Mouse (Mus musculus): ENCODE data around the gene Dynlrb1. TPM values are rescaled to one million over a fixed set of nuclear protein-coding genes. Genes with fewer than 3 reads are reported as not detected.

Dynlrb1 gene
- total RNA-seq, 1 experiment from 2014 or later = 66.0 TPM

DNA sequence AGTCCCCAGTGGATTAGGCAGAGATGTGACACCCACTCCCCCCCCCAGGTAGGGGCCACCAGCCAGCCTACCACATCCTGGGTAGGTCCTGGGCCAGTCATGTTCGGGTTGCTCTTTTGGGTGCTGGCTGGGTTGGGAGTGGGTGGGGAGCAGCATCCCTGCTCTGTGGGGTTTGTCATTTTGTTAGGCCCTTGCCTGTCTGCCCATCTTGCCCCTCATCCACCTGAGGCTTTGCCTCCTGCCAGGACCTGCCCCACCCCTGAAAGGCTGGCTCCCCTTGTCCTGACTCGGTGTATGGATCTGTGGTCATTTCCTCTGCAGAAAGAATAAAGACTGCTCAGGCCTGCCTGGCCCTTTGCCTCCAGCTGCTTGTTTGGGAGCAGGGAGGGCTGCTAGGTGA, 41.4 kb downstream of the Dynlrb1 start:
- no peak for ATAC-seq (replicated peaks; ENCODE audit: insufficient number of reproducible peaks, low FRiP score, low TSS enrichment, poor library complexity, severe bottlenecking)

DNA sequence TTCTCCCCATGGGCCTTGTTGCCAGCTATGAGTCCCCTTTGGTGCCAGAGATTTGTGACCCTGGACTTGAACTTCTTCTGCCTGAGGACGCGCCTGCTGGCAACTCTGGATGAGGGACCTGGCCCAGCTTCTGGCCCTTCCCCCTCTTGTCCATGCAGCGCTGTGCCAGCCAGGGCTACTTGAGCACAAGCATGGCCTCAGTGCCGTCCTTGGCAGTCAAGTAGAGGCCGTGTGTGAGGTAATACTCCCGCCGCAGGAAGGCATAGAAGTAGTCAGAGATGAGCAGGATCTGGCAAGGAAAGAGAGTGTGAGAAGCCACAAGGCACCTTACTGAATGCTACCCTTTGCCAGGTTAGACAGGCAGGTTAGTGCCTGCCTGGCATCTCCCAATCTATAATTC, 42.0 kb downstream of the Dynlrb1 start:
- no peak for ATAC-seq (replicated peaks; ENCODE audit: insufficient number of reproducible peaks, low FRiP score, low TSS enrichment, poor library complexity, severe bottlenecking)

DNA sequence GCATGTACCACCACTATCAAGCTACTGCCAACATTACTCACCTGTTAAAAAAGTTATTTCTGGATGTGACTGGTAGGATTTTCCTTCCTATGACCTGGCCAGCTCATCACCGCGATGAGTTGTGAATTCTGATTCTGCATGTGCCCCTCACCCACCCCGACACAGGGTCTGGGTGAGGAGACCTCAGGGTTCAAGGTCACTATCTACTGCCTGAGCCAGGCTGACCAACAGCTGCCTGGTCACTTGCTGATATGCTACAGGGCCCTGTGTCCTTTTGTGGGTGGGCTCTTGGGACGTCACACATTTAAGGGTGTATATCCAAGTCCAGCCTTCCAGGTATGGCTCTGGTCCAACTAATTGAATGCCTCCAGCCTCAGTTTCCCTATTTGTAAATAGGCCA, 42.8 kb downstream of the Dynlrb1 start:
- no peak for ATAC-seq (replicated peaks; ENCODE audit: insufficient number of reproducible peaks, low FRiP score, low TSS enrichment, poor library complexity, severe bottlenecking)

DNA sequence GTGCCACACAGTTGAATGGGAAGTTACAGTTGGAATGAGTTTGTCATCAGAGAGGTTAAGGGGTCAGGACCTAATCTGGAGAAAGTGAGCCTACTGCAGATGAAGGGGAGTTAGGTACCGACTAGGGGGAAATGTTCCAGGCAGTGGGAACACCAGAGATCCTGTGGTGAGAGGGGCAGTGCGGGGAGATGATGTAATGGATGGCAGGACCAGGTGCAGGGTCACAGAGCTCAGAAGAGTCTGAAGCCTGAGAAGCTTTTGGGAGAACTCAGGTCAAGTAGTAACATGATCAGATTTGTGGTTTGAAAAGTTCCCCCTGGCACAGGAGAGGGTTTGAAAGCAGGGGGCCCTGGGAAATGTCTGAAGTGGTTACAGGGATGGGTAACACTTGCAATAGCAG, 43.8 kb downstream of the Dynlrb1 start:
- no peak for ATAC-seq (replicated peaks; ENCODE audit: insufficient number of reproducible peaks, low FRiP score, low TSS enrichment, poor library complexity, severe bottlenecking)

DNA sequence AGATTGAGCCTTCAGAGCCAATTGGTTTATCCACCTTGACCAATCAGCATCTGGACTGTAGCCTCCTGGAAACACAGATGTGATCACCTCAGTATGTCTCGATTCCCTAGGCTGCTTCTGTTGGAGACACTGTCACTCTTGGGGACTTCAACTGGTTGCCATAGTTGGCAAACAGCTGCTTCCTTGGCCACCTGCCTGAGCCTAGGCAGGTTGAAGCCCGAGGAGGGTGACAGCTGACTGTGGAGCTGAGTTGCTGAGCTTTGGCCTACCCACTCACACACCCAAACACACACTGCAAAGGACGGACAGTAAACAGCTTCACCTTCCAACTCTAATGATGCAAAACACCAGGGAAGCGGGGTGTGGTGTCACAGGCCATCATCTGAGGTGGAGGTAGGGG, 47.5 kb downstream of the Dynlrb1 start:
- no peak for ATAC-seq (replicated peaks; ENCODE audit: insufficient number of reproducible peaks, low FRiP score, low TSS enrichment, poor library complexity, severe bottlenecking)

DNA sequence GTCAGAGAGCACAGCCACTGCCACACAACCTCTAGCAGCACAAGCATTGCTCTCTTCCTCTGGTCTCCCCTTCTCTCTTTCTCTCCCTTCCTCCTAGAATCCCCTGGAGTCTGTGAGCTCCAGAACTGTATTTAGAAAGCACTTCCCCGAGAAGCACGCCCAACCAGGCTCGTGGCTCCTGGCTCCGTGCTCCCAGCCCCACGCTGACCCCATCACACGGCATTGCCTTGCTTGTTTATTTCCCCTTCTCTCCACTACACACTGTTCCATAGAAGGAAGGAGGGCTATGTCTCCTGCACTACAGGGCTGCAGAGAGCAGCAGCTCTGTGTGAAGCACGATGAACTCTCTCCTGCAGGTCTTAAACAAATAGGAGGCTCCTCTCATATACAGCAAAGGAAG, 48.3 kb downstream of the Dynlrb1 start:
- ATAC-seq (replicated peaks; ENCODE audit: insufficient number of reproducible peaks, low FRiP score, low TSS enrichment, poor library complexity, severe bottlenecking) = no peak

DNA sequence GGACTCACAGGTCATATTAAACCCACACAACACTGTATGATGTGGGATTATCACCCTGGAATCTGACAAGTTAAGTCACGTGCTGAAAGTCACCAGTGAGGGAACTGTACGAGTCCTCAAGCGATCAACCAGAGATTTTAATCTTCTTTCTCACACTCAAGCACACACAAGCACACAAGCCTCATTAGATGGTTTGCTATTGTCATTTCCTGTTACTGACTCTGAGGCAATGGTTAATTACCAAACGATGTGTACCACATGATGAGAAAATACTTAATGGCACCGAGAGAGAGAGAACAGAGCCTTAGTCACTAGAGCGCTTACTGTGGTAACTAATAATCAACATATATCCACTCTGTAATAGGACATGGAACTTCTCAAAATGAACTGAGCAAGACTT, 49.4 kb downstream of the Dynlrb1 start:
- ATAC-seq (replicated peaks; ENCODE audit: insufficient number of reproducible peaks, low FRiP score, low TSS enrichment, poor library complexity, severe bottlenecking) = no peak

DNA sequence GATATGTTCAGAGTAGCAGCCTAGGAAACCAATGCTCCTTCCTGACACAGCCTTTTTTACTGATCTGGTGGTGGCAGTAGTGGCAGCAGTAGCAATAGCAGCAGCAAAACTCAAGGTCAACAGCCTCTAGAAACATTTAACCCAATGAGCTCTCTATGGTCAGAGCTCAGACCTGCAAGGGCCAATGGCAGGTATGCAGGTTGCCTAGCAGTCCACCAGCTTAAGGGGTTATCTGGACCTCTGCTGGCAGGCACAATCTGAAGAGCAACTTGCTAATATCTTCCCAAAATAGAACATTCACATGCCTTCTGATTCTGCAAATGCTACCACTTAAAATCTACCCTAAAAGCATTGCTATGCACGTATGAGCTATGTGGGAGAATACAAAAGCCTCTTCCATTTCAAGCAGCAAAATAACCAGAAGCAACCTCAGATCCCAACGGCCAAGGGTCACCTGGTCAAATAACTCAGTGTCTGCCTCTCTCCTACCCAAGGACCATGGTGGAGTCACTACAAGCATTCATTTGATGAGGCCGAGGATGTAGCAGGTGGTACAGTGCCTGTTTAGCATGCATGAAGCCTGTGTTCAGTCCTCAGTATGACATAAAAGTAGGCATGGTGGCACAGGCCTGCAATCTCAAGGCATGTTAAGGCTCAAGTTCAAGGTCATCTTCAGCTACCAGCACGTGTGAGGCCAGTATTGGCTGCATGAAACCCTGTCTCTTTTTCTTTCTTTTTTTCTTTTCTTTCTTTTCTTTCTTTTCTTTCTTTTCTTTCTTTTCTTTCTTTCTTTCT, 51.3 kb downstream of the Dynlrb1 start:
- no peak for ATAC-seq (replicated peaks; ENCODE audit: insufficient number of reproducible peaks, low FRiP score, low TSS enrichment, poor library complexity, severe bottlenecking)

DNA sequence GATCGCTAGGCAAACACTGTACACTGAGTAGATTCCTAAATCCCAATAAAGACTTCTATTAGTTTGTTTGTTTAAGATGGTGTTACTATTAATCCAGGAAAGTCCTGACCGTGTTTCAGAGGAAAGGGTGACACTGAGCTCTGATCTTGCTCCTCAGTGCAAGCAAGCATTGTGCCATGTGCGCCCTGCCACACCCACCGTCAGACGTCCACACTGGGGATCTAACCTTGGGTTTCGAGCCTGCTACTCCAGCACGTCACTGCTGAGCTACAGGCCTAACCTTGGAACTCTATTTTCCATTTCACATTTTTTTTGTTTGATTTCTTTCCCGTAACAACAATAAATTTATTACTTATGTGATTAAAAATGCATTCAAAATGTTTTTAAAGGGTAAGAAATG, 53.7 kb downstream of the Dynlrb1 start:
- no peak for ATAC-seq (replicated peaks; ENCODE audit: insufficient number of reproducible peaks, low FRiP score, low TSS enrichment, poor library complexity, severe bottlenecking)

DNA sequence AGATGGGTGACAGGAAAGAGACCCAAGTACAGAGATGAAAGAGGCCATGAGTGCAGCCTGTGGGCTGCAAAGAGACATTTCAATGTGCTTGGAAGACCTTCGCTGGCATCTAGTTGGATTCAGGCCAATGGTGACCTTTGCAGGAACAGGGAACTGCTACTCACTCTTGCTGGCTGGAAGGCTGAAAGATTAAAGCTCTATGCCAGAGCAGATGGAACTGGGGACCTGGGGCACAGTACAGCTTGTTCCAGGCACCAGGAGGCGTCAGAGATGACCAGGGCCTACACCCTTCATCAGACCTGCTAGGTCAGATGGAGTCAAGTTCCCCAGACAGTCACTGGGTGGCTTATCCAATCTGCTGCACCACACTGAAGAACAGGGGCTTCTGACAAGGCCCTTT, 57.0 kb downstream of the Dynlrb1 start:
- ATAC-seq (replicated peaks; ENCODE audit: insufficient number of reproducible peaks, low FRiP score, low TSS enrichment, poor library complexity, severe bottlenecking) = no peak

DNA sequence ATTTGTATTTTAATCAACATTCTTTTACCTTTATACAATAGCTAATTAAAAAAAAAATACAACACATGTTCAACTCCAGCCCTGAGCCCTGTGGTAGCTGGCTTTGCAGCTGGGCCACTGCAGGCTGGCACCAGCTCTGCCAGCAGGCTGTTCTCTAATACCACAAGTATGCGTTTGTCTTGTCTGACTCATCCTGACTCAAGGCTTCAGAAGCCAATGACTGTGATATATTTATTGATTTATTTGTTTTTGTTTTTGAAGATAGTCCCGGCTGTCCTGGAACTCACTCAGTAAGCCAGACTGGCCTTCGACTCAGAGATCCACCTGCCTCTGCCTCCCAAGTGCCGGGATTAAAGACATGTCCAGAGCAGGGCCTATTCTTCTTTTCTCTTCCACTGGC, 57.6 kb downstream of the Dynlrb1 start:
- ATAC-seq (replicated peaks; ENCODE audit: insufficient number of reproducible peaks, low FRiP score, low TSS enrichment, poor library complexity, severe bottlenecking) = no peak

DNA sequence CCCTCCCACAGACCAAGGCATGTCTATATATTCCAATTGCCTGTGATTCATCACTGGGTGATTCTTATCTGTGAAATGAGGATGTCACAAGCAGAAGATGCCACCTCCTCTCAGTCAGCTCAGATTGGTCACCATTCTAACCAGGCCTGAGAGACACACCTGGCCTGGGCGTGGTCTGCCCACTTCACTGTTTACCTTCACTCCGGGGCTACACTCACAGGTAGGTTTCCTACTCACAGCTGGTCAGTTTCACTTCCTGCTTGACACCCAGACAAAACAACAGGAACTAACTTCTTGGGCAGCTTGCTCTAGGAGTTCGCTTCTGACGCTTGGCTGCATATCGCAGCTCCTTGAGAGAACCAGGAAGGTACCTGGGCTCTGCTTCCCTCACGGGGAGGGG, 59.1 kb downstream of the Dynlrb1 start:
- ATAC-seq (replicated peaks; ENCODE audit: insufficient number of reproducible peaks, low FRiP score, low TSS enrichment, poor library complexity, severe bottlenecking) = peak; percentile 44; the same call in 1 of the 2 replicates

DNA sequence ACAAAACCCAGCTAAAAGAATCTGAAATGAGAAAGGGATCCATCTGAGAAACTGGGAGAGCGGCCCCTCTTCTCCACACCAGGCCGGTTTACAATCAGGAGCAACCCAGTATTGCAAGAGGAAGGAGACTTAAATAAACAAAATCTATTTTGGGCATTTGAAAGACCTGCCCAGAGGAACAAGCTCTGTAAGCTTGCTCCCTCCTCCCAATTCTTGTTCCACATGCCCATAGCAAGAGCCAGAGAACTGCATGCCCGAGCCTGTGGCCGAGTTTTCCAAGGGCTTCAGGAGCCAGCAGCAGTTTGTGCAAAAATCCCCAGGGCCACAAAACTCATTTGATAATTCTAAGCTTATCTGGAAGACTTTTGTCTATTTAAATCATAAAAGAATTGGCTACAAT, 63.2 kb downstream of the Dynlrb1 start:
- ATAC-seq (replicated peaks; ENCODE audit: insufficient number of reproducible peaks, low FRiP score, low TSS enrichment, poor library complexity, severe bottlenecking) = no peak

Other genes with a start within 250 kb of the Dynlrb1 start
- not detected in 3 replicates for gene Gm14226, start 218.3 kb upstream of the Dynlrb1 start, total RNA-seq (2017)
- gene Ahcy, start 162.0 kb upstream of the Dynlrb1 start, total RNA-seq (2017) = 9.6 to 16.0 TPM (median 14.9 TPM) in 3 replicates
- gene Itch, start 103.0 kb upstream of the Dynlrb1 start, total RNA-seq (2017) = 177 to 184 TPM (median 180 TPM) in 3 replicates
- gene Map1lc3a, start 39.8 kb downstream of the Dynlrb1 start, total RNA-seq (2017) = 3.6 to 16.5 TPM (median 4.6 TPM) in 3 replicates
- 11.6 to 23.2 TPM (median 12.3 TPM) in 3 replicates for gene Pigu, start 120.9 kb downstream of the Dynlrb1 start, total RNA-seq (2017)
- 17.6 to 83.5 TPM (median 20.0 TPM) in 3 replicates for gene Trp53inp2, start 144.5 kb downstream of the Dynlrb1 start, total RNA-seq (2017)
- gene Ncoa6, start 237.4 kb downstream of the Dynlrb1 start, total RNA-seq (2017) = 10.9 to 39.1 TPM (median 15.5 TPM) in 3 replicates

All from monocyte, adult 5-6 weeks (primary cell).